Mouse (Mus musculus): ENCODE results near the gene Pnpla2. TPM values are rescaled to one million over a fixed set of nuclear protein-coding genes. Genes with fewer than 3 reads are reported as not detected.

The Pnpla2 gene
- polyA plus RNA-seq, 1 experiment from 2014 or later = 15.9 TPM

GRCm38 (mm10) chr7:141416144-141416841 lies 38.7 kb upstream of the Pnpla2 start:
- H3K4me3 ChIP-seq (replicated peaks; ENCODE audit: low read depth, low read length) = no peak overlapping the region
- peaks cover 10% of the 10 kb centered on the region for H3K4me1 ChIP-seq (ENCODE audit: control insufficient read depth, insufficient read depth, low read length)
- no peak overlapping the region for H3K9ac ChIP-seq (replicated peaks; ENCODE audit: low read length)
- no peaks in the 10 kb centered on the region for H3K36me3 ChIP-seq (ENCODE audit: control insufficient read depth, insufficient read depth, low read length)
- H3K27me3 ChIP-seq (ENCODE audit: control insufficient read depth, insufficient read depth, low read length) = no peaks in the 10 kb centered on the region
- no peak overlapping the region for H3K4me2 ChIP-seq (ENCODE audit: low read length)
- ATAC-seq (ENCODE audit: low FRiP score, low TSS enrichment) (no peak), DNase-seq (no peak)
- H3K27ac ChIP-seq (replicated peaks; ENCODE audit: low read depth, low read length) = no peak overlapping the region
- WGBS = 80% methylated on average over 6 of the region's 6 CpGs
- no peaks in the 10 kb centered on the region for H3K9me3 ChIP-seq (ENCODE audit: control insufficient read depth, low read length)

- peaks cover 8% of the 10 kb centered on the region for H3K4me1 ChIP-seq (ENCODE audit: control insufficient read depth, insufficient read depth, low read length)
- no peaks in the 10 kb centered on the region for H3K36me3 ChIP-seq (ENCODE audit: control insufficient read depth, insufficient read depth, low read length)
- 69% methylated on average over 8 of the region's 8 CpGs for WGBS
- no peak for ATAC-seq (ENCODE audit: low FRiP score, low TSS enrichment)
- no peak for DNase-seq
- no peak overlapping the region for H3K4me3 ChIP-seq (replicated peaks; ENCODE audit: low read depth, low read length)
- no peak overlapping the region for H3K9ac ChIP-seq (replicated peaks; ENCODE audit: low read length)
- H3K27me3 ChIP-seq (ENCODE audit: control insufficient read depth, insufficient read depth, low read length) = no peaks in the 10 kb centered on the region
- H3K27ac ChIP-seq (replicated peaks; ENCODE audit: low read depth, low read length) = no peak overlapping the region
- H3K4me2 ChIP-seq (ENCODE audit: low read length) = no peak overlapping the region
- no peaks in the 10 kb centered on the region for H3K9me3 ChIP-seq (ENCODE audit: control insufficient read depth, low read length)
These were observed 37.0 kb upstream of the Pnpla2 start for GRCm38 (mm10) chr7:141417731-141418681.

- 77% methylated on average over 7 of the region's 7 CpGs for WGBS
- Histone ChIP-seq H3K4me1 (ENCODE audit: control insufficient read depth, insufficient read depth, low read length) (peaks cover 4% of the 10 kb centered on the region; the same call in 1 of the 2 replicates), H3K27me3 (ENCODE audit: control insufficient read depth, insufficient read depth, low read length) (no peaks in the 10 kb centered on the region), H3K4me2 (ENCODE audit: low read length) (no peak overlapping the region), H3K36me3 (ENCODE audit: control insufficient read depth, insufficient read depth, low read length) (no peaks in the 10 kb centered on the region), H3K9ac (replicated peaks; ENCODE audit: low read length) (no peak overlapping the region), H3K27ac (replicated peaks; ENCODE audit: low read depth, low read length) (no peak overlapping the region), H3K4me3 (replicated peaks; ENCODE audit: low read depth, low read length) (no peak overlapping the region), H3K9me3 (ENCODE audit: control insufficient read depth, low read length) (no peaks in the 10 kb centered on the region)
- no peak for ATAC-seq (ENCODE audit: low FRiP score, low TSS enrichment)
- DNase-seq = peak; percentile 17
These were observed 36.0 kb upstream of the Pnpla2 start for GRCm38 (mm10) chr7:141418970-141419369.

- Histone ChIP-seq H3K27me3 (ENCODE audit: control insufficient read depth, insufficient read depth, low read length) (no peaks in the 10 kb centered on the region), H3K27ac (replicated peaks; ENCODE audit: low read depth, low read length) (no peak overlapping the region), H3K4me1 (ENCODE audit: control insufficient read depth, insufficient read depth, low read length) (no peaks in the 10 kb centered on the region), H3K4me2 (ENCODE audit: low read length) (no peak overlapping the region), H3K4me3 (replicated peaks; ENCODE audit: low read depth, low read length) (no peak overlapping the region), H3K9ac (replicated peaks; ENCODE audit: low read length) (no peak overlapping the region), H3K36me3 (ENCODE audit: control insufficient read depth, insufficient read depth, low read length) (no peaks in the 10 kb centered on the region), H3K9me3 (ENCODE audit: control insufficient read depth, low read length) (no peaks in the 10 kb centered on the region)
- ATAC-seq (ENCODE audit: low FRiP score, low TSS enrichment) (no peak), DNase-seq (no peak)
- WGBS = 89% methylated on average over 9 of the region's 9 CpGs
These were observed 34.8 kb upstream of the Pnpla2 start for GRCm38 (mm10) chr7:141420030-141420702.

- Histone ChIP-seq H3K4me1 (ENCODE audit: control insufficient read depth, insufficient read depth, low read length) (peaks cover 7% of the 10 kb centered on the region; the same call in 1 of the 2 replicates), H3K9me3 (ENCODE audit: control insufficient read depth, low read length) (no peaks in the 10 kb centered on the region), H3K9ac (replicated peaks; ENCODE audit: low read length) (no peak overlapping the region), H3K36me3 (ENCODE audit: control insufficient read depth, insufficient read depth, low read length) (0 out of 2 replicates have a peak, but pooled peaks cover 11% of the 10 kb centered on the region), H3K4me2 (ENCODE audit: low read length) (no peak overlapping the region), H3K4me3 (replicated peaks; ENCODE audit: low read depth, low read length) (no peak overlapping the region), H3K27me3 (ENCODE audit: control insufficient read depth, insufficient read depth, low read length) (no peaks in the 10 kb centered on the region), H3K27ac (replicated peaks; ENCODE audit: low read depth, low read length) (no peak overlapping the region)
- ATAC-seq (ENCODE audit: low FRiP score, low TSS enrichment) = no peak
- no peak for DNase-seq
- WGBS = 71% methylated on average over 4 of the region's 4 CpGs
These were observed 31.2 kb upstream of the Pnpla2 start for GRCm38 (mm10) chr7:141423811-141424210.

GRCm38 (mm10) chr7:141426948-141427730 lies 27.9 kb upstream of the Pnpla2 start:
- ATAC-seq (ENCODE audit: low FRiP score, low TSS enrichment) (no peak), DNase-seq (no peak)
- Histone ChIP-seq H3K27me3 (ENCODE audit: control insufficient read depth, insufficient read depth, low read length) (no peaks in the 10 kb centered on the region), H3K9me3 (ENCODE audit: control insufficient read depth, low read length) (no peaks in the 10 kb centered on the region), H3K27ac (replicated peaks; ENCODE audit: low read depth, low read length) (no peak overlapping the region), H3K4me1 (ENCODE audit: control insufficient read depth, insufficient read depth, low read length) (peaks cover 12% of the 10 kb centered on the region; the same call in 1 of the 2 replicates), H3K9ac (replicated peaks; ENCODE audit: low read length) (no peak overlapping the region), H3K36me3 (ENCODE audit: control insufficient read depth, insufficient read depth, low read length) (peaks cover 32% of the 10 kb centered on the region), H3K4me2 (ENCODE audit: low read length) (no peak overlapping the region), H3K4me3 (replicated peaks; ENCODE audit: low read depth, low read length) (no peak overlapping the region)
- 88% methylated on average over 12 of the region's 12 CpGs for WGBS

GRCm38 (mm10) chr7:141428701-141429100 lies 26.3 kb upstream of the Pnpla2 start:
- ATAC-seq (ENCODE audit: low FRiP score, low TSS enrichment) (no peak), DNase-seq (no peak)
- Histone ChIP-seq H3K9ac (replicated peaks; ENCODE audit: low read length) (peak overlapping the region; percentile 81), H3K9me3 (ENCODE audit: control insufficient read depth, low read length) (no peaks in the 10 kb centered on the region), H3K4me2 (ENCODE audit: low read length) (peak overlapping the region; percentile 90), H3K36me3 (ENCODE audit: control insufficient read depth, insufficient read depth, low read length) (peaks cover 40% of the 10 kb centered on the region), H3K27ac (replicated peaks; ENCODE audit: low read depth, low read length) (peak overlapping the region; percentile 79), H3K4me1 (ENCODE audit: control insufficient read depth, insufficient read depth, low read length) (peaks cover 17% of the 10 kb centered on the region), H3K27me3 (ENCODE audit: control insufficient read depth, insufficient read depth, low read length) (no peaks in the 10 kb centered on the region), H3K4me3 (replicated peaks; ENCODE audit: low read depth, low read length) (peak overlapping the region; percentile 52)
- WGBS = 62% methylated on average over 5 of the region's 5 CpGs

- peaks cover 42% of the 10 kb centered on the region for H3K36me3 ChIP-seq (ENCODE audit: control insufficient read depth, insufficient read depth, low read length)
- H3K4me3 ChIP-seq (replicated peaks; ENCODE audit: low read depth, low read length) = peak within 1 kb of the TSS; percentile 52
- ATAC-seq (ENCODE audit: low FRiP score, low TSS enrichment) (peak; percentile 80), DNase-seq (peak; percentile 91)
- WGBS = 3% methylated on average over 19 of the region's 19 CpGs
- no peaks in the 10 kb centered on the region for H3K9me3 ChIP-seq (ENCODE audit: control insufficient read depth, low read length)
- H3K4me2 ChIP-seq (ENCODE audit: low read length) = peak within 1 kb of the TSS; percentile 90
- peak within 1 kb of the TSS; percentile 81 for H3K9ac ChIP-seq (replicated peaks; ENCODE audit: low read length)
- peaks cover 21% of the 10 kb centered on the region for H3K4me1 ChIP-seq (ENCODE audit: control insufficient read depth, insufficient read depth, low read length)
- no peaks in the 10 kb centered on the region for H3K27me3 ChIP-seq (ENCODE audit: control insufficient read depth, insufficient read depth, low read length)
- H3K27ac ChIP-seq (replicated peaks; ENCODE audit: low read depth, low read length) = peak within 1 kb of the TSS; percentile 79
These were observed 25.7 kb upstream of the Pnpla2 start, which contains the start of gene Cend1 for GRCm38 (mm10) chr7:141429310-141429709. Cend1 (minus strand) TSS chr7:141429491.
